Mouse (Mus musculus) bone marrow macrophage, adult 2 months (primary cell): ENCODE data around the gene Palld.

Source experiments
- CTCF ChIP-seq: IDR thresholded peaks from 2 replicates; pipeline ENCODE4 v1.5.1; 2012; ENCODE audit warnings: low read depth, mild to moderate bottlenecking, low read length, moderate library complexity
- POLR2A ChIP-seq: IDR thresholded peaks from 2 replicates; pipeline ENCODE4 v1.6.1; 2012; ENCODE audit warnings: mild to moderate bottlenecking, low read depth, low read length, borderline replicate concordance

GRCm38 (mm10) chr8:61919145-61919788 lies 16.8 kb upstream of the Palld start:
- TF ChIP-seq CTCF: no peak
- TF ChIP-seq POLR2A: no peak
